Mouse (Mus musculus): ENCODE measurements around the gene Coil. TPM values are rescaled to one million over a fixed set of nuclear protein-coding genes. Genes with fewer than 3 reads are reported as not detected.
A peak's percentile ranks its signal among the peaks of the same experiment; 100 is the strongest.

Coil gene
- polyA plus RNA-seq, 1 experiment from 2014 or later = 13.7 TPM

DNA sequence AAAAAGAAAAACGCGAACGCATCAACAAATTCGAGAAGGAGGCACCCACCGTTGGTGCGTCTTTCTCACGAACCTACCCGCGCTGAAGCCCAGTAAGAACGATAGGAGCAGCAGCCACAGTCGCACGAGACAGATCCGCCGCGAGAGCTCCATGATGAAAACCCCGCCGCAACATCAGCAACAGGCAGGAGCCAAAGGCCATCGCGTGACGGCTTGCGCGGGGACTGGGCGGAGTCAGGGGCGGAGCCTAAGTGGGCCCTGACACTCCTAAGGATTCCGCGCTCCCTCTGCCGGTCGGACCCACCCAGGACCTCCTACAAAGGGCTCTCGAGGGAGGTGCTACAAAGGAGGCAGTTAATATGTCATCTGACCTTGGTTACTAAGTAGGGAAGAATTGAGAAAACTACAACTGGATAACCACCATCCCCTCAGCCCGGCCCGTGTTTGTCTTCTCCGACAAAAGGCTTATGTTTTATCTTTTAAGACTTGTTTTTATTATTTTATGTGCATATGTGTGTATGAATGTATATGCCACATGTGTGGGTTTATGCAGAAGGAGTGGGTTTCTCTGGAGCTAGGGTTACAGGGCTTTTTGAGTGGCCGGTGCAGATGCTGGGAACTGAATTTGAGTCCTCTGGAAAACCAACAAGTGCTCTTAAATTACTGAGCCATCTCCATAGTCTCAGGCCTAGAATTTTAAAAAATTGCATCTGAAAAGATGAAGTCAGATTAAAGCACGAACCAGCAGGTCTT is 14.7 kb upstream of the Coil start, which contains the start of gene Scpep1:
Gene Scpep1 (minus strand): TSS at position 249 of the 753 bp plus-strand sequence.
- Histone ChIP-seq H3K4me1 (replicated peaks; ENCODE audit: control insufficient read depth, insufficient read depth, low read length) (peaks cover 3% of the 10 kb centered on the region; the same call in 1 of the 2 replicates), H3K4me2 (ENCODE audit: low read depth, low read length) (peak within 1 kb of the TSS; percentile 53), H3K36me3 (ENCODE audit: control insufficient read depth, insufficient read depth, low read length) (peaks cover 2% of the 10 kb centered on the region; the same call in 1 of the 2 replicates), H3K27me3 (ENCODE audit: control insufficient read depth, insufficient read depth, low read depth, low read length) (no peaks in the 10 kb centered on the region), H3K9ac (ENCODE audit: low read length) (peak within 1 kb of the TSS; percentile 57), H3K4me3 (ENCODE audit: low read length) (peak within 1 kb of the TSS; percentile 59), H3K9me3 (ENCODE audit: control insufficient read depth, low read length) (no peaks in the 10 kb centered on the region), H3K27ac (ENCODE audit: low read length) (peak within 1 kb of the TSS; percentile 54)
- ATAC-seq (ENCODE audit: low read depth) = peak; percentile 99
- 3% methylated on average over 34 of the region's 34 CpGs for WGBS

DNA sequence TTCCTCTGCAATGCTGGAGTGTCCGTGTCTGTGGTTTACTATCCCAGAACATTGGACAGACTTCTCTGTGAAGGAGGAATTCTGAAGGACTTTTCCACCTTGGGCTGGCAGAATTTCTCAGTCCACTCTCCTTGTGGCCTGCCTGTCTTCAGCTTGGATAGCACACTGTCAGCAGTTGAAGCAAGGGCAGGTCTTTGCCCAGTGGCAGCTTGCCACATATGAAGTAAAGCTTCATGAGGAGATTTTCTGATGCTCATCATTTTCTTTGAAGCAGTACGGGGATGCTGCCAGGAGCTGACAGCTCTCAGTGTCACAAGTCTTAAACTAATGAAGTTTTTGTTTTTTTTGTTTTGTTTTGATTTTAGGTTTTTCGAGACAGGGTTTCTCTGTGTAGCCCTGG is 11.2 kb upstream of the Coil start:
- Histone ChIP-seq H3K9me3 (ENCODE audit: control insufficient read depth, low read length) (no peaks in the 10 kb centered on the region), H3K9ac (ENCODE audit: low read length) (no peak overlapping the region), H3K27me3 (ENCODE audit: control insufficient read depth, insufficient read depth, low read depth, low read length) (no peaks in the 10 kb centered on the region), H3K27ac (ENCODE audit: low read length) (no peak overlapping the region), H3K4me3 (ENCODE audit: low read length) (no peak overlapping the region), H3K36me3 (ENCODE audit: control insufficient read depth, insufficient read depth, low read length) (no peaks in the 10 kb centered on the region), H3K4me2 (ENCODE audit: low read depth, low read length) (no peak overlapping the region), H3K4me1 (replicated peaks; ENCODE audit: control insufficient read depth, insufficient read depth, low read length) (peaks cover 3% of the 10 kb centered on the region; the same call in 1 of the 2 replicates)
- no peak for ATAC-seq (ENCODE audit: low read depth)
- WGBS = 66% methylated on average over 3 of the region's 3 CpGs

DNA sequence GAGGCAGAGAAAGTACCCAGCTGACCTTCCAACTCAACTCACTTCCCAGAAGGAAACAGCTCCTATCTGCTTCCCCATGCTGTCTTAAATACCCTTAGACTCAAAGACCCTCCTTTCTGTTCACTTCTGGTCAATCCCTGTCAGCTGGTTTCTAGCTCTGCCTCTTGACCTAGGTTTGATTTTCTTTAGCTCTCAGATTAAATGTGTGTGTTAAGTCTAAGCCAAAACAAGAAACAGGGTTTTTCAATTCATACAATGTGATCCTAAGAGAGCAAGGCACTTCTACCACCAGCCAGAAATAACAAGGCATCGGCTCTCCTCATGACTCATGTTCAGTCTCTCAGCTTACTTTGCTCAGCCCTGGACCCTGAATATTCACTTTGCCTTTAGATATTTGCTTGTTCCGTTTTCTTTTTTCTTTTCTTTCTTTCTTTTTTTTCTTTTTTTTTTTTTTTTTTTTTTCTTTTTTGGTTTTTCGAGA is 3.1 kb upstream of the Coil start, which contains the start of gene Elobl:
Gene Elobl (minus strand): TSS at position 51 of the 481 bp plus-strand sequence.
- no peak for ATAC-seq (ENCODE audit: low read depth)
- Histone ChIP-seq H3K4me3 (ENCODE audit: low read length) (no peak within 1 kb of the TSS), H3K9ac (ENCODE audit: low read length) (no peak within 1 kb of the TSS), H3K4me2 (ENCODE audit: low read depth, low read length) (no peak within 1 kb of the TSS), H3K9me3 (ENCODE audit: control insufficient read depth, low read length) (no peaks in the 10 kb centered on the region), H3K4me1 (replicated peaks; ENCODE audit: control insufficient read depth, insufficient read depth, low read length) (no peaks in the 10 kb centered on the region), H3K27ac (ENCODE audit: low read length) (no peak within 1 kb of the TSS), H3K27me3 (ENCODE audit: control insufficient read depth, insufficient read depth, low read depth, low read length) (0 out of 2 replicates have a peak, but pooled peaks cover 2% of the 10 kb centered on the region), H3K36me3 (ENCODE audit: control insufficient read depth, insufficient read depth, low read length) (no peaks in the 10 kb centered on the region)
- WGBS = 89% methylated on average over 2 of the region's 3 CpGs

DNA sequence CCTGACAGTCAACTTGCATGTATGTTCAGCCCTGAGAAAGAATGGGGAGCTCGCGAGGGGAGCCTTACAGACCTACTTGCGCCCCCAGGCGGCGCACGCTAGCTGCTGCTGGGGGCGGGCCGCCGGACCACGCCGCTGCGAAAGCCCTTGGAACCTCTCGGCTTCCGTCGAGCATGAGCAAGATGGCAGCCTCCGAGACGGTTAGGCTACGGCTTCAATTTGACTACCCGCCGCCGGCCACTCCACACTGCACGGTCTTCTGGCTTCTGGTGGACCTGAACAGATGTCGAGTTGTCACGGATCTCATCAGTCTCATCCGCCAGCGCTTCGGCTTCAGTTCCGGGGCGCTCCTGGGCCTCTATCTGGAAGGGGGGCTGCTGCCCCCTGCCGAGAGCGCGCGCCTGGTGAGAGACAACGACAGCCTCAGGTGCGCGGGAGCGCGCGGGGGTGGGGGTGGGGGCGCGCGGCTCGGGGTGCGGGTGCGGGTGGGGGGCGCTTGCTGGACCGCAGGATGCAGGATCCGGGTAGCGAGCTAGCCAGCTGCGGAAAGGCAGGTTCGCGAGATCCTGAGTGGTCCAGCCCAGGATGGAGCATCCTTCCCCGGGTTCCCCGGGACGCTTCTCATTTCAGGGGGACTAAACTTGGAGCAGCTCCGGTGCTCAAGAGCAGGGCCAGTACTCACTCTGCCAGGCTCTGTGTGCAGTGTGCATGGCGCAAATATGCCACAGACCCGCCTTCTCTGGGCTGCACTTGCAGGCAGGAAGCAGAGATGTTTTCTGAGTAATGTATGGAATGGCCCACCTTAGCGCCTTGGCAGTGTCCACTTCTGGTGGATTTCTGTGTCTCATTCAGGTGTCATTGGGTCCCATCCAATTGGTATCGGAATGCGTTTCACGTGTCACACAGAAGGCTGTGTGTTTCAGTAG is 4.0 kb downstream of the Coil start:
- ATAC-seq (ENCODE audit: low read depth) = peak; percentile 93
- H3K27ac ChIP-seq (ENCODE audit: low read length) = peak overlapping the region; percentile 81
- no peaks in the 10 kb centered on the region for H3K36me3 ChIP-seq (ENCODE audit: control insufficient read depth, insufficient read depth, low read length)
- no peaks in the 10 kb centered on the region for H3K9me3 ChIP-seq (ENCODE audit: control insufficient read depth, low read length)
- 0 out of 2 replicates have a peak, but pooled peaks cover 2% of the 10 kb centered on the region for H3K27me3 ChIP-seq (ENCODE audit: control insufficient read depth, insufficient read depth, low read depth, low read length)
- H3K4me3 ChIP-seq (ENCODE audit: low read length) = peak overlapping the region; percentile 73
- H3K4me1 ChIP-seq (replicated peaks; ENCODE audit: control insufficient read depth, insufficient read depth, low read length) = peaks cover 5% of the 10 kb centered on the region
- H3K9ac ChIP-seq (ENCODE audit: low read length) = peak overlapping the region; percentile 85
- 1% methylated on average over 58 of the region's 62 CpGs for WGBS
- H3K4me2 ChIP-seq (ENCODE audit: low read depth, low read length) = peak overlapping the region; percentile 86

DNA sequence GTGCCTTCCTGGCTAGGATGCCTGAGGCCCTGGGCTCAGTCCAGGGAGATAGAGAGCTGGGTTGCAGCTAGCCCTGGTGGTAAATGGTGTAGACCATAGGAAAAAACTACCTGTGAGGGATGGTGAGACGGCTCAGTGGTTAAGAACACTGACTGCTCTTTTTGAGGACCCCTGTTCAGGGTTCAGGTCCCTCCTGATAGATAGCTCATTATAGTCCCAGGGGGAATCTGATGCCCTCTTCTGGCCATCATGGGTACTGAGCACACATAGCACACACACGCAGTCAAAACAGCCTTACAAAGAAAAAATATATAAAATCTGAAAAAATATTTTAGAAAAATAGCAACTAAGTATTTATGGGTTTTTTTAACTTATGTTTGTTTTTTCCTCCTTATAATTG is 6.3 kb downstream of the Coil start:
- H3K27me3 ChIP-seq (ENCODE audit: control insufficient read depth, insufficient read depth, low read depth, low read length) = no peaks in the 10 kb centered on the region
- no peak overlapping the region for H3K27ac ChIP-seq (ENCODE audit: low read length)
- 98% methylated on average over 2 of the region's 2 CpGs for WGBS
- H3K9me3 ChIP-seq (ENCODE audit: control insufficient read depth, low read length) = no peaks in the 10 kb centered on the region
- H3K4me3 ChIP-seq (ENCODE audit: low read length) = no peak overlapping the region
- no peak for ATAC-seq (ENCODE audit: low read depth)
- peaks cover 5% of the 10 kb centered on the region for H3K4me1 ChIP-seq (replicated peaks; ENCODE audit: control insufficient read depth, insufficient read depth, low read length)
- no peaks in the 10 kb centered on the region for H3K36me3 ChIP-seq (ENCODE audit: control insufficient read depth, insufficient read depth, low read length)
- no peak overlapping the region for H3K4me2 ChIP-seq (ENCODE audit: low read depth, low read length)
- H3K9ac ChIP-seq (ENCODE audit: low read length) = no peak overlapping the region

DNA sequence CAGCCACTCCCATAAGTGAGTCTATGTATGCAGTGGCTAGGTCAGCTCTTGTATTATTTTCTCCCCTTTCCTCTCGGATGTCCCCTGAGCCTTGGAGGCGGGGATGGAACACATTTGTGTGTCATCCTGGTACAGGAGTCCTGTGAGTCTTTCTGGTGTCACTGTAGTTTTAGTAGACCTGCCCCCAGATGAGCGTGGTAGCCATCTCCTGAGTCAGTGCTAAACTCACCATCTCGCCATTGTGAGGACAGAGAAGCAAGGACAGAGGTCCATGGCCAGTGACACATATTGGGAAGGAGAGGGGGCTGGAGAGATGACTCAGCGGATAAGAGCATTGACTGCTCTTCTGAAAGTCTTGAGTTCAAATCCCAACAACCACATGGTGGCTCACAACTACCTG is 7.1 kb downstream of the Coil start:
- no peak overlapping the region for H3K9ac ChIP-seq (ENCODE audit: low read length)
- ATAC-seq (ENCODE audit: low read depth) = no peak
- no peak overlapping the region for H3K4me3 ChIP-seq (ENCODE audit: low read length)
- no peak overlapping the region for H3K27ac ChIP-seq (ENCODE audit: low read length)
- peaks cover 5% of the 10 kb centered on the region for H3K4me1 ChIP-seq (replicated peaks; ENCODE audit: control insufficient read depth, insufficient read depth, low read length)
- no peaks in the 10 kb centered on the region for H3K9me3 ChIP-seq (ENCODE audit: control insufficient read depth, low read length)
- no peaks in the 10 kb centered on the region for H3K27me3 ChIP-seq (ENCODE audit: control insufficient read depth, insufficient read depth, low read depth, low read length)
- H3K4me2 ChIP-seq (ENCODE audit: low read depth, low read length) = no peak overlapping the region
- 90% methylated on average over 5 of the region's 5 CpGs for WGBS
- H3K36me3 ChIP-seq (ENCODE audit: control insufficient read depth, insufficient read depth, low read length) = peaks cover 2% of the 10 kb centered on the region; the same call in 1 of the 2 replicates

DNA sequence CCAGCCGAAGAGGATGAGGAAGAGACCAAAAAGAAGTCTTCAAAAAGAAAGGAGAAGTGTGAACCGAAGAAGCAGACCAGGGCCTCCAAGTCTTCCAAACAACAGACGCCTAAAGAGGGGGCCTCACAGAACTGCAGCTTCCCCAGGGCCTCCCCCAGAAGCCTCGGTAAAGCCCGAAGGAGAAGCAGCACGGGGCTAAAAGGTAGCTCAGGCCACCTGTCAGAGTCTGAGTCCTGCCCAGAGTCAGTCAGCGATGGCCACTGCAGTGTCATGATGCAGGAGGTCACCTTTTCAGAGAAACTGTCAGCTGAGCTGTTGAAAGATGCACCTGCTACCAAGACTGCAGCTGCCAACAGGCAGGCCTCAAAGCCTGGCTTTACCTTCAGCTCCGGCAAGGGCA is 11.3 kb downstream of the Coil start:
- Histone ChIP-seq H3K27me3 (ENCODE audit: control insufficient read depth, insufficient read depth, low read depth, low read length) (no peaks in the 10 kb centered on the region), H3K9ac (ENCODE audit: low read length) (no peak overlapping the region), H3K4me3 (ENCODE audit: low read length) (no peak overlapping the region), H3K4me2 (ENCODE audit: low read depth, low read length) (no peak overlapping the region), H3K36me3 (ENCODE audit: control insufficient read depth, insufficient read depth, low read length) (peaks cover 12% of the 10 kb centered on the region), H3K4me1 (replicated peaks; ENCODE audit: control insufficient read depth, insufficient read depth, low read length) (no peaks in the 10 kb centered on the region), H3K27ac (ENCODE audit: low read length) (no peak overlapping the region), H3K9me3 (ENCODE audit: control insufficient read depth, low read length) (no peaks in the 10 kb centered on the region)
- no peak for ATAC-seq (ENCODE audit: low read depth)
- 83% methylated on average over 8 of the region's 8 CpGs for WGBS

DNA sequence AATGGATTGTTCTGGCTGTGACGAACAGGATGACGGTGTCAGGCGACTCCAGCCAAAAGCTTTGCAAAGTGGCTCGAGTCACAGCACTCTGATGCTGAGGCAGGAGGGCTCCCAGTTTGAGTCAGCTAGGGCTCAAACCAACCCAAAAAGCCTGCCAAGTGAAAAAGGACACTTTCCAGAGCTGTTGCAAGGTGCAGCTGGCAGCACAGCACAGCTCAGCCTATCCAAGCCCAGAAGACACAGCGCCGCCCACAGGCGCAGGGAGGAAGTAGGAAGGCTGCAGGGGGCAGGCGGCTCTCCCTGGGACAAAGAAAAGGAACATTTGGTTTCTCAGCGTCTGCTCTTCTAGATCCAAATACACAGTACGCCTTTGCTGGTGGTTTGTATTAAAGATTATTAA is 16.6 kb downstream of the Coil start:
- no peak for ATAC-seq (ENCODE audit: low read depth)
- Histone ChIP-seq H3K9ac (ENCODE audit: low read length) (no peak overlapping the region), H3K36me3 (ENCODE audit: control insufficient read depth, insufficient read depth, low read length) (peaks cover 15% of the 10 kb centered on the region), H3K27ac (ENCODE audit: low read length) (no peak overlapping the region), H3K4me2 (ENCODE audit: low read depth, low read length) (no peak overlapping the region), H3K9me3 (ENCODE audit: control insufficient read depth, low read length) (no peaks in the 10 kb centered on the region), H3K4me3 (ENCODE audit: low read length) (no peak overlapping the region), H3K27me3 (ENCODE audit: control insufficient read depth, insufficient read depth, low read depth, low read length) (no peaks in the 10 kb centered on the region), H3K4me1 (replicated peaks; ENCODE audit: control insufficient read depth, insufficient read depth, low read length) (no peaks in the 10 kb centered on the region)
- 79% methylated on average over 10 of the region's 10 CpGs for WGBS

DNA sequence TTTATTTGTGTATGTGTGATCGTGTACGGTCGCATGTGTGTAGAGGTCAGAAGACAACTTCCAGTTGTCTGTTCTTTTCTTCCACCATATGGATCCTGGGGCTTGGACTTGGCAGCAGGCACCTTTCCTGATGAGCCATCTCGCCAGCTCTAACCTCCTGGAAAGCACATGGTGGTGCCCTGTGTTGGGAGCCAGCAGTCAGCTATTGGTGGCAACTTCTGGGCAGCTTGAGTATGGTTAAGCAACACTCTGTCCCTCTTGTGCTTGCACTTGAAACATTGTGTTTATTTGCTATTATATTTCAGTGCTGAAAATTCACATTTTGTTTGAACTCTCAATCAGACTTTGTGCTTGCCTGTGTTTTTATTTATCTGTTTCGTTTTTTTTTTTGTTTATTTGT is 18.9 kb downstream of the Coil start:
- no peaks in the 10 kb centered on the region for H3K9me3 ChIP-seq (ENCODE audit: control insufficient read depth, low read length)
- ATAC-seq (ENCODE audit: low read depth) = no peak
- no peaks in the 10 kb centered on the region for H3K4me1 ChIP-seq (replicated peaks; ENCODE audit: control insufficient read depth, insufficient read depth, low read length)
- H3K4me2 ChIP-seq (ENCODE audit: low read depth, low read length) = no peak overlapping the region
- H3K27ac ChIP-seq (ENCODE audit: low read length) = no peak overlapping the region
- H3K4me3 ChIP-seq (ENCODE audit: low read length) = no peak overlapping the region
- H3K9ac ChIP-seq (ENCODE audit: low read length) = no peak overlapping the region
- H3K27me3 ChIP-seq (ENCODE audit: control insufficient read depth, insufficient read depth, low read depth, low read length) = no peaks in the 10 kb centered on the region
- 73% methylated on average over 5 of the region's 5 CpGs for WGBS
- peaks cover 7% of the 10 kb centered on the region; the same call in 1 of the 2 replicates for H3K36me3 ChIP-seq (ENCODE audit: control insufficient read depth, insufficient read depth, low read length)
